Mouse (Mus musculus) bone marrow macrophage, adult 2 months (primary cell): Measurements from ENCODE around the gene Msi2.

ENCODE experiments used
- CTCF ChIP-seq: IDR thresholded peaks from 2 replicates; pipeline ENCODE4 v1.5.1; 2012; ENCODE audit warnings: low read depth, mild to moderate bottlenecking, low read length, moderate library complexity
- POLR2A ChIP-seq: IDR thresholded peaks from 2 replicates; pipeline ENCODE4 v1.6.1; 2012; ENCODE audit warnings: mild to moderate bottlenecking, low read depth, low read length, borderline replicate concordance

GRCm38 (mm10) chr11:88578700-88579099 is 139.6 kb downstream of the Msi2 start:
- TF ChIP-seq CTCF (no peak), POLR2A (no peak)
